Comparison of ENCODE assay signal across 18 mouse cellular contexts in the genomic region with DNA sequence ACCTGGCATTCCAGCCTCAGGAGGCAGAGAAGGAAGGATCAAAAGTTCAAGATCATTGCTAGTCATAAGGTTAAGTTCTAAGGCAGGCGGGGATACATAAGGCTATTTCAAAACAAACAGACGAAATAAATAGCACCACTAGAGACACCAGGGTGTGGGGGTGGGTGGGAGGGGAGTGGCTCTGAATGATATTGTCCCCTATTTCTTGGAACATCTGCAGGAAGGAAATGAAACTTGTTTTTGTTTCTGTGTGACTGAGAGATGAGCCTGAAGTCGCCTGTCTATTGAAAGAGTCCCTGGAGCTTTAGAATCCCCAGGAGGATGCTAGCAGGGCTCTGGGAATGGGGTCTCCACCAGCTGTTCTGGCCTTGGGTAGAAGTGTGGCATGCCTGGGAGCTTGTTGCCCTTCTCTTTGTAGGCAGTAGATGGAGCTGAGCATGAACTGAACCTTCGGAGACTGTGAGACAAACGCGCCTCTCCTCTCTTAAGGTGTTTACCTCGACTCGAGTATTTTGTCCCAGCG. TPM values are rescaled to one million over a fixed set of nuclear protein-coding genes. Genes with fewer than 3 reads are reported as not detected.
DNase-seq lines count a peak whose midpoint lies in the region; ATAC-seq and TF ChIP-seq lines count a peak whose summit lies in the region.
"Had no signal": no experiment of that assay in that cellular context is flagged by ENCODE, and none has a peak within 500 bp of the region (broad histone marks: within the 10 kb centered on the region; RNA-seq: fewer than 3 reads in every experiment).

No protein-coding gene starts in this region.

- H3K4me1 ChIP-seq in kidney, adult 2 months (ENCODE audit: control insufficient read depth, insufficient read depth, low read length): 0 out of 2 replicates have a peak, but pooled peaks cover 2% of the 10 kb centered on the region
- peaks cover 25% of the 10 kb centered on the region for H3K4me1 ChIP-seq in lung, embryonic 15.5 days
- H3K4me1 ChIP-seq: forebrain, embryonic 12.5 days; midbrain, embryonic 10.5 days; neural tube, embryonic 12.5 days had no signal

- no peak for TF ChIP-seq CTCF in kidney, adult 2 months (conservative IDR thresholded peaks at IDR 0.05; ENCODE audit: insufficient read depth, insufficient read length, low read depth, low read length)

- TF ChIP-seq POLR2A in kidney, adult 2 months (IDR thresholded peaks at IDR 0.05; ENCODE audit: low read depth, low read length): no peak

- ATAC-seq in lung, embryonic 15.5 days (ENCODE audit: borderline replicate concordance, extremely low read depth, low FRiP score, low TSS enrichment): 0 out of 2 replicates have a peak, but pooled peaks have one; percentile 6
- peak; percentile 46; the same call in 1 of the 2 replicates for ATAC-seq in neutrophil, adult 5-6 weeks (ENCODE audit: extremely low read depth, insufficient number of reproducible peaks, low FRiP score, poor library complexity, severe bottlenecking)

- no peak overlapping the region for H3K4me2 ChIP-seq in lung, embryonic 15.5 days
- H3K4me2 ChIP-seq: forebrain, embryonic 12.5 days; heart, embryonic 11.5 days; hindbrain, embryonic 15.5 days; limb, embryonic 15.5 days; neural tube, embryonic 12.5 days had no signal

- H3K9ac ChIP-seq in lung, embryonic 15.5 days: no peak overlapping the region
- H3K9ac ChIP-seq: forebrain, embryonic 12.5 days; hindbrain, embryonic 15.5 days; limb, embryonic 15.5 days; neural tube, embryonic 12.5 days had no signal

- H3K9me3 ChIP-seq in lung, embryonic 15.5 days: no peaks in the 10 kb centered on the region
- H3K9me3 ChIP-seq: forebrain, embryonic 12.5 days; hindbrain, embryonic 15.5 days; limb, embryonic 15.5 days; midbrain, embryonic 10.5 days; neural tube, embryonic 12.5 days had no signal

- no peak overlapping the region for H3K4me3 ChIP-seq in kidney, adult 2 months (ENCODE audit: insufficient read depth, low read depth, low read length)
- no peak overlapping the region for H3K4me3 ChIP-seq in lung, embryonic 15.5 days
- H3K4me3 ChIP-seq: forebrain, embryonic 12.5 days; gastrocnemius, adult 2 months; hindbrain, embryonic 15.5 days; limb, embryonic 15.5 days; midbrain, embryonic 10.5 days; neural tube, embryonic 12.5 days had no signal

- H3K27me3 ChIP-seq in kidney, adult 2 months (replicated peaks; ENCODE audit: control insufficient read depth, insufficient read depth, low read length): no peaks in the 10 kb centered on the region
- H3K27me3 ChIP-seq in lung, embryonic 15.5 days: no peaks in the 10 kb centered on the region
- H3K27me3 ChIP-seq: forebrain, embryonic 12.5 days; hindbrain, embryonic 15.5 days; limb, embryonic 15.5 days; neural tube, embryonic 12.5 days had no signal

- no peaks in the 10 kb centered on the region for H3K36me3 ChIP-seq in kidney, adult 2 months (ENCODE audit: control insufficient read depth, insufficient read depth, low read length)
- H3K36me3 ChIP-seq in lung, embryonic 15.5 days: no peaks in the 10 kb centered on the region
- H3K36me3 ChIP-seq: forebrain, embryonic 12.5 days; hindbrain, embryonic 15.5 days; limb, embryonic 15.5 days; midbrain, embryonic 10.5 days; neural tube, embryonic 12.5 days had no signal

- 68% methylated on average over 9 of the region's 9 CpGs for WGBS in kidney, adult 2 months
- 58% methylated on average over 9 of the region's 9 CpGs for WGBS in lung, embryonic 15.5 days

- DNase-seq in kidney, adult 2 months: peak; percentile 22
- DNase-seq in kidney, adult 11 months: no peak
- DNase-seq in lung, adult 18-20 months: no peak
- peak; percentile 15 to 22 for DNase-seq in B cell, adult 2 months
- DNase-seq in ovary, postnatal 14 days (ENCODE audit: low spot score): no peak
- DNase-seq: adrenal gland, adult 8-10 months; cerebellum, adult 9-11 months; gastrocnemius, adult 2 months; kidney, adult 18-20 months; layer of hippocampus, postnatal 36 days had no signal

- no peak overlapping the region for H3K27ac ChIP-seq in kidney, adult 2 months (ENCODE audit: insufficient read depth, low read depth, low read length)
- peak overlapping the region; percentile 87 for H3K27ac ChIP-seq in lung, embryonic 15.5 days
- H3K27ac ChIP-seq: forebrain, embryonic 12.5 days; hindbrain, embryonic 15.5 days; limb, embryonic 15.5 days; midbrain, embryonic 10.5 days; neural tube, embryonic 12.5 days had no signal

RNA-seq across cellular contexts. Expression of a gene that starts 43.5 kb away (rescaled TPM):
- 24.6 and 27.8 TPM in 2 replicates for polyA plus RNA-seq in kidney, adult 2 months (2012; rRNA removed)
- polyA plus RNA-seq in lung, embryonic 15.5 days (2015; fragmentation: Nextera tagmentation; extraction: Ambion mirVana): 20.2 and 22.2 TPM in 2 replicates
- total RNA-seq in neutrophil, adult 5-6 weeks (2017): 0.61 and 1.2 TPM in 2 replicates

Comparison
In these comparisons a context has a peak if more than half of its experiments do, and no peak if none do; other contexts are left out.
1. DNase-seq: peak in kidney, adult 2 months (single experiment) and B cell, adult 2 months (2 of 2); none in kidney, adult 11 months (single experiment), lung, adult 18-20 months (0 of 2) and ovary, postnatal 14 days (single experiment).